Comparison of ENCODE assay signal across 11 mouse cellular contexts in genomic region chr3:140088019-140088418, GRCm38 (mm10).
"Had no signal": no experiment of that assay in that cellular context is flagged by ENCODE, and none has a peak within 500 bp of the region (broad histone marks: within the 10 kb centered on the region; RNA-seq: fewer than 3 reads in every experiment).

No protein-coding gene starts in this region.

- ATAC-seq: liver, postnatal 0 days; lung, postnatal 0 days; midbrain, embryonic 13.5 days; midbrain, embryonic 15.5 days had no signal

- DNase-seq: liver, postnatal 0 days; lung, adult 2 months; lung, postnatal 14 days; lung, postnatal 36 days; right cerebral cortex, postnatal 14 days; thymus, adult 18-20 months; thymus, postnatal 14 days; thymus, postnatal 36 days had no signal
